Mouse (Mus musculus): ENCODE data around the gene Chic1. TPM values are rescaled to one million over a fixed set of nuclear protein-coding genes. Genes with fewer than 3 reads are reported as not detected.
A peak's percentile ranks its signal among the peaks of the same experiment; 100 is the strongest.

Chic1 gene
- polyA plus RNA-seq, 1 experiment from 2014 or later: 4.2 TPM

GRCm38 (mm10) chrX:103368650-103369049 is 12.4 kb downstream of the Chic1 start:
- Histone ChIP-seq H3K4me2 (no peak overlapping the region), H3K4me3 (no peak overlapping the region), H3K27me3 (peaks cover 26% of the 10 kb centered on the region), H3K4me1 (no peaks in the 10 kb centered on the region), H3K36me3 (no peaks in the 10 kb centered on the region), H3K27ac (no peak overlapping the region), H3K9me3 (no peaks in the 10 kb centered on the region), H3K9ac (no peak overlapping the region)
- 78% methylated on average over 3 of the region's 3 CpGs for WGBS
- ATAC-seq (ENCODE audit: insufficient number of reproducible peaks, insufficient read depth, low FRiP score, low TSS enrichment, low read depth): no peak

GRCm38 (mm10) chrX:103371221-103371620 is 14.9 kb downstream of the Chic1 start:
- Histone ChIP-seq H3K4me3 (no peak overlapping the region), H3K9me3 (no peaks in the 10 kb centered on the region), H3K27ac (no peak overlapping the region), H3K4me1 (no peaks in the 10 kb centered on the region), H3K9ac (no peak overlapping the region), H3K4me2 (no peak overlapping the region), H3K27me3 (peaks cover 29% of the 10 kb centered on the region), H3K36me3 (no peaks in the 10 kb centered on the region)
- no peak for ATAC-seq (ENCODE audit: insufficient number of reproducible peaks, insufficient read depth, low FRiP score, low TSS enrichment, low read depth)
- 71% methylated on average over 2 of the region's 2 CpGs for WGBS

GRCm38 (mm10) chrX:103371627-103372026 is 15.4 kb downstream of the Chic1 start:
- ATAC-seq (ENCODE audit: insufficient number of reproducible peaks, insufficient read depth, low FRiP score, low TSS enrichment, low read depth): no peak
- Histone ChIP-seq H3K27me3 (peaks cover 29% of the 10 kb centered on the region), H3K9ac (no peak overlapping the region), H3K4me1 (no peaks in the 10 kb centered on the region), H3K4me2 (no peak overlapping the region), H3K27ac (no peak overlapping the region), H3K36me3 (no peaks in the 10 kb centered on the region), H3K4me3 (no peak overlapping the region), H3K9me3 (no peaks in the 10 kb centered on the region)
- 46% methylated on average over 2 of the region's 2 CpGs for WGBS

GRCm38 (mm10) chrX:103374250-103374649 is 18.0 kb downstream of the Chic1 start:
- Histone ChIP-seq H3K27ac (no peak overlapping the region), H3K4me3 (no peak overlapping the region), H3K9ac (no peak overlapping the region), H3K27me3 (peaks cover 24% of the 10 kb centered on the region; the same call in 1 of the 2 replicates), H3K9me3 (no peaks in the 10 kb centered on the region), H3K4me1 (no peaks in the 10 kb centered on the region), H3K4me2 (no peak overlapping the region), H3K36me3 (no peaks in the 10 kb centered on the region)
- 66% methylated on average over 5 of the region's 5 CpGs for WGBS
- no peak for ATAC-seq (ENCODE audit: insufficient number of reproducible peaks, insufficient read depth, low FRiP score, low TSS enrichment, low read depth)

GRCm38 (mm10) chrX:103384528-103384927 is 28.3 kb downstream of the Chic1 start:
- ATAC-seq (ENCODE audit: insufficient number of reproducible peaks, insufficient read depth, low FRiP score, low TSS enrichment, low read depth): no peak
- Histone ChIP-seq H3K9me3 (no peaks in the 10 kb centered on the region), H3K27ac (no peak overlapping the region), H3K9ac (no peak overlapping the region), H3K4me1 (no peaks in the 10 kb centered on the region), H3K36me3 (no peaks in the 10 kb centered on the region), H3K27me3 (peaks cover 24% of the 10 kb centered on the region; the same call in 1 of the 2 replicates), H3K4me3 (no peak overlapping the region), H3K4me2 (no peak overlapping the region)
- 73% methylated on average over 3 of the region's 3 CpGs for WGBS

GRCm38 (mm10) chrX:103388131-103388530 is 31.9 kb downstream of the Chic1 start:
- ATAC-seq (ENCODE audit: insufficient number of reproducible peaks, insufficient read depth, low FRiP score, low TSS enrichment, low read depth): no peak
- no peak overlapping the region for H3K9ac ChIP-seq
- no peak overlapping the region for H3K4me2 ChIP-seq
- H3K9me3 ChIP-seq: no peaks in the 10 kb centered on the region
- H3K27me3 ChIP-seq: peaks cover 17% of the 10 kb centered on the region; the same call in 1 of the 2 replicates
- no peaks in the 10 kb centered on the region for H3K4me1 ChIP-seq
- H3K27ac ChIP-seq: no peak overlapping the region
- 76% methylated on average over 3 of the region's 3 CpGs for WGBS
- no peak overlapping the region for H3K4me3 ChIP-seq
- H3K36me3 ChIP-seq: no peaks in the 10 kb centered on the region

GRCm38 (mm10) chrX:103393841-103394240 is 37.6 kb downstream of the Chic1 start:
- no peak overlapping the region for H3K27ac ChIP-seq
- H3K36me3 ChIP-seq: no peaks in the 10 kb centered on the region
- H3K4me2 ChIP-seq: no peak overlapping the region
- no peaks in the 10 kb centered on the region for H3K9me3 ChIP-seq
- H3K4me1 ChIP-seq: no peaks in the 10 kb centered on the region
- no peak overlapping the region for H3K4me3 ChIP-seq
- peaks cover 20% of the 10 kb centered on the region; the same call in 1 of the 2 replicates for H3K27me3 ChIP-seq
- WGBS: 79% methylated on average over 1 of the region's 1 CpGs
- ATAC-seq (ENCODE audit: insufficient number of reproducible peaks, insufficient read depth, low FRiP score, low TSS enrichment, low read depth): no peak
- no peak overlapping the region for H3K9ac ChIP-seq

- H3K4me3 ChIP-seq: no peak overlapping the region
- no peaks in the 10 kb centered on the region for H3K4me1 ChIP-seq
- no peaks in the 10 kb centered on the region for H3K9me3 ChIP-seq
- 0 out of 2 replicates have a peak overlapping the region, but pooled peaks have one; percentile 9 for H3K4me2 ChIP-seq
- H3K27me3 ChIP-seq: peaks cover 25% of the 10 kb centered on the region
- no peaks in the 10 kb centered on the region for H3K36me3 ChIP-seq
- no peak for ATAC-seq (ENCODE audit: insufficient number of reproducible peaks, insufficient read depth, low FRiP score, low TSS enrichment, low read depth)
- no peak overlapping the region for H3K27ac ChIP-seq
- no peak overlapping the region for H3K9ac ChIP-seq
- WGBS: 32% methylated on average over 13 of the region's 13 CpGs
Measured at GRCm38 (mm10) chrX:103405021-103405420, 48.7 kb downstream of the Chic1 start.

GRCm38 (mm10) chrX:103414167-103414566 is 57.9 kb downstream of the Chic1 start, which contains the start of gene Tsx:
Tsx (plus strand) TSS chrX:103414467.
- Histone ChIP-seq H3K9me3 (no peaks in the 10 kb centered on the region), H3K4me1 (no peaks in the 10 kb centered on the region), H3K9ac (no peak within 1 kb of the TSS), H3K4me2 (no peak within 1 kb of the TSS), H3K4me3 (no peak within 1 kb of the TSS), H3K27me3 (peaks cover 48% of the 10 kb centered on the region), H3K27ac (no peak within 1 kb of the TSS), H3K36me3 (no peaks in the 10 kb centered on the region)
- WGBS: 71% methylated on average over 5 of the region's 5 CpGs
- no peak for ATAC-seq (ENCODE audit: insufficient number of reproducible peaks, insufficient read depth, low FRiP score, low TSS enrichment, low read depth)

GRCm38 (mm10) chrX:103421710-103422109 is 65.4 kb downstream of the Chic1 start, which contains the start of gene Gm26992:
Gm26992 (plus strand) TSS chrX:103422010.
- 82% methylated on average over 2 of the region's 2 CpGs for WGBS
- no peak within 1 kb of the TSS for H3K4me3 ChIP-seq
- no peaks in the 10 kb centered on the region for H3K9me3 ChIP-seq
- no peaks in the 10 kb centered on the region for H3K4me1 ChIP-seq
- peaks cover 20% of the 10 kb centered on the region for H3K27me3 ChIP-seq
- H3K4me2 ChIP-seq: no peak within 1 kb of the TSS
- no peak for ATAC-seq (ENCODE audit: insufficient number of reproducible peaks, insufficient read depth, low FRiP score, low TSS enrichment, low read depth)
- no peak within 1 kb of the TSS for H3K27ac ChIP-seq
- no peaks in the 10 kb centered on the region for H3K36me3 ChIP-seq
- H3K9ac ChIP-seq: no peak within 1 kb of the TSS

- no peak overlapping the region for H3K27ac ChIP-seq
- H3K27me3 ChIP-seq: peaks cover 22% of the 10 kb centered on the region
- WGBS: 67% methylated on average over 7 of the region's 7 CpGs
- no peaks in the 10 kb centered on the region for H3K36me3 ChIP-seq
- H3K9me3 ChIP-seq: no peaks in the 10 kb centered on the region
- no peak overlapping the region for H3K9ac ChIP-seq
- no peaks in the 10 kb centered on the region for H3K4me1 ChIP-seq
- no peak overlapping the region for H3K4me2 ChIP-seq
- H3K4me3 ChIP-seq: no peak overlapping the region
- ATAC-seq (ENCODE audit: insufficient number of reproducible peaks, insufficient read depth, low FRiP score, low TSS enrichment, low read depth): no peak
Measured at GRCm38 (mm10) chrX:103427677-103428076, 71.4 kb downstream of the Chic1 start.

- H3K36me3 ChIP-seq: no peaks in the 10 kb centered on the region
- H3K4me1 ChIP-seq: no peaks in the 10 kb centered on the region
- 66% methylated on average over 7 of the region's 7 CpGs for WGBS
- no peak overlapping the region for H3K27ac ChIP-seq
- no peak overlapping the region for H3K4me3 ChIP-seq
- no peaks in the 10 kb centered on the region for H3K9me3 ChIP-seq
- no peak overlapping the region for H3K9ac ChIP-seq
- H3K4me2 ChIP-seq: no peak overlapping the region
- peaks cover 32% of the 10 kb centered on the region for H3K27me3 ChIP-seq
- no peak for ATAC-seq (ENCODE audit: insufficient number of reproducible peaks, insufficient read depth, low FRiP score, low TSS enrichment, low read depth)
Measured at GRCm38 (mm10) chrX:103432293-103432692, 76.0 kb downstream of the Chic1 start.

Data from embryonic facial prominence, embryonic 13.5 days (tissue).